Mouse (Mus musculus) midbrain, embryonic 12.5 days (tissue): ENCODE data around the gene Klrg2. TPM values are rescaled to one million over a fixed set of nuclear protein-coding genes. Genes with fewer than 3 reads are reported as not detected.

Experiments used
- ATAC-seq: fragments of 200-750 bp; cut with Nextera tagmentation; 2 replicates; pipeline ENCODE4 v1.8.0; 2017; ENCODE audit warnings: low read depth, moderate TSS enrichment, moderate library complexity; ENCODE audit not compliant: low FRiP score
- H3K27ac ChIP-seq: fragments of 300-500 bp; sonication (generic); replicated peaks from 2 replicates; pipeline ENCODE4 v1.5.1; 2016; ENCODE audit warnings: mild to moderate bottlenecking
- H3K27me3 ChIP-seq: fragments of 300-500 bp; sonication (generic); 2 replicates; pipeline ENCODE4 v1.6.1; 2016; ENCODE audit warnings: mild to moderate bottlenecking
- H3K36me3 ChIP-seq: fragments of 300-500 bp; sonication (generic); 2 replicates; pipeline ENCODE4 v1.6.1; 2016
- H3K4me1 ChIP-seq: fragments of 300-500 bp; sonication (generic); 2 replicates; pipeline ENCODE4 v1.6.1; 2016
- H3K4me2 ChIP-seq: fragments of 300-500 bp; sonication (generic); replicated peaks from 2 replicates; pipeline ENCODE4 v1.6.1; 2016; ENCODE audit warnings: mild to moderate bottlenecking, moderate library complexity
- H3K4me3 ChIP-seq: fragments of 300-500 bp; sonication (generic); 2 replicates; pipeline ENCODE4 v1.5.1; 2016; ENCODE audit warnings: mild to moderate bottlenecking
- H3K9ac ChIP-seq: fragments of 300-500 bp; sonication (generic); replicated peaks from 2 replicates; pipeline ENCODE4 v1.6.1; 2016; ENCODE audit warnings: mild to moderate bottlenecking, moderate library complexity
- H3K9me3 ChIP-seq: fragments of 300-500 bp; sonication (generic); 2 replicates; pipeline ENCODE4 v1.6.1; 2016; ENCODE audit warnings: mild to moderate bottlenecking
- WGBS: fragments of 180-500 bp; shearing (Covaris S2); methylation state at CpG from one replicate; pipeline ENCODE4 v1.1.7; 2016; 5-methylcytosine and 5-hydroxymethylcytosine counted together
- polyA plus RNA-seq: library from polyadenylated mRNA; unstranded; fragments of >200 nt; fragmentation: Nextera tagmentation; extraction: Ambion mirVana; gene quantifications from 2 replicates; pipeline ENCODE4 v1.2.1, GENCODE M21; 2016

Gene Klrg2
- polyA plus RNA-seq, 1 experiment from 2014 or later, result 0.19 TPM

DNA sequence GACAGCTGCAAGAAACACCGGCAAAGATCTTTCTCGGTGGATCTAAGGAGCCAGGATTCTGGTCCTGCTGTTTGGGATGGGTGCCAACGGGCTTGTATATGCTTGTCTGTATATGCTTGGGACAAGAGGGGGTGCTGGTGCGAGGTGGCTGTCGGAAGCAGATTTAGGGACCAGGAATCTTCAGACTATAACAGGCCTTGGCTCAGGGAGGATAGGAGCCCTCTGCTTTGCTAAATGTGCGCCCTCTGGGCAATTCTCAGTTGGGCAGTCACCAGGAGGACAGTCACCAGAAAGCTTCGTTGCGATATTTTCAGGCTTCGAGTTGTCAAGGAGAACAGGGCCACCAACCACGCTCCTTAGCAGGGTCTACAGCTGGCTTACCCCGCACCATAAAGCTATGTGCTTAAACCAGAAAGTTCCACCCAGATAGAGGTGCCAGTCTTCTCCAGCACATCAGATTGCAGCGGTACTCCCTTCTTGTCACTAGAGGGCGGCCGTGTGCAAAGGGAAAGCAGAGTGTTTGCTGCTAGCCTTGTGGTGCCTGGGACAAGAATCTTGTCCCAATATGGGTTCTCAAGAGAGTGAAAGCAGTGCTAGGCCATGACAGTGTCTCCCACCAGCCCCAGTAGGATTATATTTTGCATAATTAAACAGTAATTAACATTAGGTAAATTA lies 13.4 kb upstream of the Klrg2 start:
- H3K4me1 ChIP-seq, result no peaks in the 10 kb centered on the region
- no peaks in the 10 kb centered on the region for H3K27me3 ChIP-seq
- no peak overlapping the region for H3K9ac ChIP-seq
- no peak overlapping the region for H3K4me3 ChIP-seq
- WGBS, result 44% methylated on average over 14 of the region's 14 CpGs
- H3K9me3 ChIP-seq, result no peaks in the 10 kb centered on the region
- ATAC-seq, result 0 out of 2 replicates have a peak, but pooled peaks have one; percentile 38
- no peaks in the 10 kb centered on the region for H3K36me3 ChIP-seq
- no peak overlapping the region for H3K4me2 ChIP-seq
- H3K27ac ChIP-seq, result no peak overlapping the region

DNA sequence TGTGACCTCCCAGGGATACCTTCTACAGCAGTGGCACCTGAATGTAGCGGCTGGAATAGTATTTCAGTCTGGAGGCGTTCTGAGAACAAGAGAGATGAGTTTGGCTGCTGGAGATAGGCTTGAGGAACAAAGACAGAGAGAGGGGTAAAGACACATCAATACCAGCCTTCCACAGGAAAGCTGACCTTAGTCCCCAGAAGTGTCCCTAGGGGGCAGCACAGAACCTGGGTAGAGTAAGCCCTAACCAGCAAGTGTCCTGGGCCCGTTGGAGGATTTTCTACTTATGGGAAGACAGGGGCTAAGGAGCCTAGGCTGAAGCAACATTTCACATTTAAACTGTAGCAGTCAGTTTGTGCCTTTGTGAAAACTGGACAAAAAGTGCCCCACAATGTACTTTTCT lies 12.5 kb upstream of the Klrg2 start:
- Histone ChIP-seq H3K4me2 (no peak overlapping the region), H3K4me3 (no peak overlapping the region), H3K36me3 (no peaks in the 10 kb centered on the region), H3K9me3 (no peaks in the 10 kb centered on the region), H3K9ac (no peak overlapping the region), H3K27me3 (no peaks in the 10 kb centered on the region), H3K4me1 (no peaks in the 10 kb centered on the region), H3K27ac (no peak overlapping the region)
- WGBS, result 71% methylated on average over 3 of the region's 3 CpGs
- no peak for ATAC-seq

DNA sequence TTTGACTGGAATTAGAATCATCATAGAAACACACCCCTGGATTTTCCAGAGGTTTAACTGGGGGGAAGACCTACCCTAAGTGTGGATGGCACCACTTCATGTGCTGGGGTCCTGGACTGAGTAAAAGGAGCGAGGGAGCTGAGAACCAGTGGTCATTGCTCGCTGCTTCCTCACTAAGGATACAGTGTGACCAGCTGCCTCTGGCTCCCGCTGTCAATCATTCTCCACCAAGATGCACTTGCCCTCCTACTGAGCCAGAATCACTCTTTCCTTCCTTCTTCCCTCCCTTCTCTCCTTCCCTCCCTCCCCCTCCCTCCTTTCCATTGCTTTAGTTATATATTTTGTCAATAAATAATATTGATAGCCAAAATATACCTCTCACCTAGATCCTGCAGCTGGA lies 6.0 kb upstream of the Klrg2 start:
- Histone ChIP-seq H3K9ac (no peak overlapping the region), H3K4me3 (no peak overlapping the region), H3K4me1 (no peaks in the 10 kb centered on the region), H3K27me3 (peaks cover 36% of the 10 kb centered on the region), H3K4me2 (no peak overlapping the region), H3K9me3 (no peaks in the 10 kb centered on the region), H3K36me3 (no peaks in the 10 kb centered on the region), H3K27ac (no peak overlapping the region)
- no peak for ATAC-seq
- WGBS, result 88% methylated on average over 3 of the region's 3 CpGs

DNA sequence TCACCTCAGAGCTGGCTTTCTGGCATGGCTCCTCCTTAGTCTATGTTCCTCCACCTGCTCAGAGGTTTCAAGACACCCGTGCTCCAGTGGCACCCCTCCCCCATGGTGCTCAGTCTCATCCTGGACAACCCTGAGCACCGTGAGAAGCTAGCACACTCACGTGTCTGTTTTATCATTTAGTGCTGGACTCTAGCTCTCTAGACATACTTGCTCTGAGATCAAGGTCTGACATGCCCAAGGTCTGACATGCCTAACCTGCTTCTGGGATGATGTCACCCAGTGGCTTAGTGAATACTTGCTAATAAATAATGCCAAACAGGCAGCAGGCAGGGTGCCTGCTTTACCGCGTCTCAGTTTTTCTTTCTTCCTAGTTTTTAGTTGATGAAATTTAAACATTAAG lies 5.6 kb upstream of the Klrg2 start:
- 84% methylated on average over 5 of the region's 5 CpGs for whole genome bisulfite sequencing
- Histone ChIP-seq H3K4me2 (no peak overlapping the region), H3K4me3 (no peak overlapping the region), H3K27ac (no peak overlapping the region), H3K9me3 (no peaks in the 10 kb centered on the region), H3K4me1 (no peaks in the 10 kb centered on the region), H3K9ac (no peak overlapping the region), H3K36me3 (no peaks in the 10 kb centered on the region), H3K27me3 (peaks cover 40% of the 10 kb centered on the region)
- no peak for ATAC-seq

DNA sequence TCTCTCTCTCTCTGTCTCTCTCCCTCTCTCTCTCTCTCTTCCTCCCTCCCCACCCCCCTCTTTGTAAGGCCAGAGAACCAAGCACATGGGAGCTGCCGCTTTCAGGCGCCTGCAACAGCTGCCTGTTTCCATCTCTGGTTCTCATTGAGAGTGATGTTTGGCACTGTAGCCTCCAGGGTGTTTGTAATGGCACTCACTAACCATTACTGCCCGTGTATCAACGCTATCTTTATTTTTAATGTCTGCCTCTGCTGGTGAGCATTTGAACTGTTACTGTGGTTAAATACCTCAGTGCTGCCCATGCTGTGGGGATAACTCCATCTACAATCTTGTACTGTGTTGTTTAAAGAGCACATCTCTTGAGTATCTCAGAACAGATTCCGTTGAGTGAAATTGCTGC lies 4.6 kb upstream of the Klrg2 start:
- Histone ChIP-seq H3K9me3 (no peaks in the 10 kb centered on the region), H3K27me3 (peaks cover 50% of the 10 kb centered on the region), H3K27ac (no peak overlapping the region), H3K4me1 (peaks cover 9% of the 10 kb centered on the region), H3K36me3 (no peaks in the 10 kb centered on the region), H3K9ac (no peak overlapping the region), H3K4me2 (no peak overlapping the region), H3K4me3 (no peak overlapping the region)
- ATAC-seq, result no peak
- WGBS, result 52% methylated on average over 5 of the region's 5 CpGs

DNA sequence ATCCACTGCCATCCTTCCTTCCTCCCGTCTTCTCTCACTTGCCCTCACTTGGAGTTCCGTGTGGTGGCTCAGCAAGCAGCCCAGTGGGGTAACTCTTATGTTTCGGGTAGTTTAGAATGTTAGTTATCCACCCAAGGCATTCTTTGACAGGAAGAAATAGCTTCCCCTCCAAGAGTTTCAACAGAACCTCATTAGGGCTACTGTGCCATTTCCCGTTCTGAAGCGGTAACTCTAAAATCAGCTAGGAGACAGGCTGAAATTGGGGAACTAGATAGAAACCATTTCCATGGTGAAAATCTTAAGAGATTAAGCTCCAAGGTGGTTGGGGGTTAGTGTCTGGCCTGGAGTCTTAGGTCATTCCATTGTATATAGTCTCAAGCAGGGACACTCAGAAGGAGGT lies 4.2 kb upstream of the Klrg2 start:
- 71% methylated on average over 5 of the region's 5 CpGs for WGBS
- Histone ChIP-seq H3K4me3 (no peak overlapping the region), H3K4me1 (peaks cover 13% of the 10 kb centered on the region), H3K9me3 (no peaks in the 10 kb centered on the region), H3K9ac (no peak overlapping the region), H3K36me3 (no peaks in the 10 kb centered on the region), H3K27me3 (peaks cover 54% of the 10 kb centered on the region), H3K27ac (no peak overlapping the region), H3K4me2 (no peak overlapping the region)
- no peak for ATAC-seq

DNA sequence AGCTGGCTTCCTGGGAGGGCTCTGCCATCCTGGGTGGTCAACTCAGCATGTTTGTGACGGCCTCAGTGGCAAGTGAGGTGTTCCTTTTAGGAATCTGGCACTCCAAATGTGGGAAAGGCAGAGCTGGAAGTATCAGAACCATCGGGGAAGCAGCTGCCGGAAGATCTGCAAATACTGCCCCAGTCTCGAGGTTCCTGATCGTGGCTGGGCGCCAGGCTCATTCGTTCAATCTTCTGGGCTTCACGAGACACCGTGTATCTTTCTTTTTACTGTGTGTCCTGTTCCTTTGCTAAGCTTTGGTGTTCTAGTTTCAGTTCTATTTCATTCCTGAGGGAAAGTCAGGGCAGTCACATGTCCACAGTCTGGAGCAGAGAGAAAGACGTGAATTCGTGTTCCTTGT lies 3.4 kb upstream of the Klrg2 start:
- Histone ChIP-seq H3K36me3 (no peaks in the 10 kb centered on the region), H3K9me3 (no peaks in the 10 kb centered on the region), H3K27me3 (peaks cover 62% of the 10 kb centered on the region), H3K4me2 (no peak overlapping the region), H3K9ac (no peak overlapping the region), H3K4me3 (no peak overlapping the region), H3K4me1 (peaks cover 18% of the 10 kb centered on the region), H3K27ac (no peak overlapping the region)
- no peak for ATAC-seq
- WGBS, result 80% methylated on average over 11 of the region's 11 CpGs

DNA sequence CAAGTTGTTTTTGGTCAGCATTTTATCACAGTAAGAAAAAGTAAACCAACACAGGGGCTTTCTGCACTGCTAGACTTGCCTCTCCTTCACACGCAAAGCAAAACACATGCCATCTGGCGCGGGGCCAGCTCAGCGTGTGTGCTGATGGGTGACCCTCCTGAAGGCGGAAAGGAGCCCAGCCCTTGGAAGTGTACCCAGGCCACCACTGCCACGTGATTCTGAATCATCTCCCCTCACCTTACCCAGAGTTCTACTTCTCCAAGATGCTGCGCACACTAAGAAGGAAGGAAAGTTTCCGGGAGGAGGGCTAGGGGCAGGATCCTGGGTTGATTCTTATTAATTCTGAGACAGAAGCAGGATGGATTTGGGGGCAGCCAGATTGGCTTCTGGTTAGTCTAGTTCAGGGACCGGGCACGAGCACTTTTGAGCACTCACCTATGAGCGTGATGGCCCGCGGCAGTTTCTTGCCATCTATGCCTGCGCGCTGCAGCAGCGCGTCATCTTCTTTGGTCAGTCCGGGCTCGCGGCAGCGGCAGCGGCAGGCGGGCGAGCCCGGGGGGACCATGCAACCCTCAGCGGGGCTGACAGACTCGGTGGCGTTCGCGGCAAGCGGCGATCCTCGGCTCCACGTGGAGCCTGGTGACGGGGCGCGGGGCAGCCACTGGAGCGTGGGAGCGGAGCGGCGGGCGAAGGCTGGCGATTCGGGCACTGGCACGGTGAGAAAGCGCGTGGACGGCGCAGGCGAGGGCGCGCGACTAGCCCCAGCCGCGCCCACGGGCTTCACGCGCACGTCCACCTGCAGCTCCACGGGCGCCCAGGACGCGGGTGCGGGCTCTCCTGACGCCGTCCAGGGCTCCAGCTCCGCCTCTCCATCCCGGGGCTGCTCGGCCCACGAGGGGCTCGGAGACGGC lies 846 bp downstream of the Klrg2 start:
- Histone ChIP-seq H3K4me3 (peak overlapping the region; percentile 57), H3K9me3 (no peaks in the 10 kb centered on the region), H3K4me1 (peaks cover 18% of the 10 kb centered on the region), H3K36me3 (no peaks in the 10 kb centered on the region), H3K9ac (peak overlapping the region; percentile 58), H3K27me3 (peaks cover 83% of the 10 kb centered on the region), H3K4me2 (peak overlapping the region; percentile 99), H3K27ac (no peak overlapping the region)
- WGBS, result 3% methylated on average over 71 of the region's 72 CpGs
- ATAC-seq, result peak; percentile 75; the same call in 1 of the 2 replicates

DNA sequence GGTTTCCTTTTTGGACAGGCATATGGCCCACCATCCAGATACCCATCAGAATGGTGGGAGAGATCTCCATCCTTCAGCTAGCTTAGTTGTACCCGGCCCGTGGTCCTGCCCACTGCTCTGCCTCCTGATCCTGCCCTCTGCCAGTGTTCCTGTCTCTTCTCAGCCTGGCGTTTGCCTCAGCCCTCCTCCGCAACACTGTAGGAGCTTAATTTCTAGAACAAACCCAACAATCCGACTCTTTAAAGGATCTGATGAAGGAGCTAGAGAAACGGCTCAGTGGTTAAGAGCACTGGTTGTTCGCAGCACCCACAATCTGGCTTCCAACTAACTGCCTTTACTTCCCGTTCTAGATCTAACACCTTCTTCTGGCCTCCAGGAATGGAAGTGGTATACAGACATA lies 2.6 kb downstream of the Klrg2 start:
- Histone ChIP-seq H3K4me2 (no peak overlapping the region), H3K4me1 (peaks cover 18% of the 10 kb centered on the region), H3K4me3 (no peak overlapping the region), H3K9me3 (no peaks in the 10 kb centered on the region), H3K27me3 (peaks cover 66% of the 10 kb centered on the region), H3K27ac (no peak overlapping the region), H3K9ac (no peak overlapping the region), H3K36me3 (no peaks in the 10 kb centered on the region)
- no peak for ATAC-seq
- WGBS, result 79% methylated on average over 8 of the region's 8 CpGs

DNA sequence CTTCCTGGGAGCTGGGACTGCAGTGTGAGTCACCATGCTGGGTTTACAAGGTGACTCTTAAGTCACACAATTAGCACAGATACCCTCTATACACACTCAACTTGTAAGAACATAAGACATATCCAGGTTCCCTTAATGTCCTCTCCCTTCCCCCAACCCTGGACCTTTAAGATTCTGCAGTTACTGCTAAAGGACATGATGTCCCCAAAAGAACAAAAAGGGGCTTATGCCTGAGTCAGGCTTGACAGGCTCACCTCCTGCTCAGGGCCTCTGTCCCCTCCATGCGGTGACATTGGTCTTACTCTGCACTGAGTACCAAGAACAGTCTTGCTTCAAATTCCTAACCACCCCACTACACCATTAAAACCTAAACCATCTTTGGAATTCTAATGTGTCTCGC lies 4.2 kb downstream of the Klrg2 start:
- Histone ChIP-seq H3K27ac (no peak overlapping the region), H3K9ac (no peak overlapping the region), H3K4me2 (no peak overlapping the region), H3K9me3 (no peaks in the 10 kb centered on the region), H3K36me3 (no peaks in the 10 kb centered on the region), H3K27me3 (peaks cover 52% of the 10 kb centered on the region), H3K4me3 (no peak overlapping the region), H3K4me1 (peaks cover 18% of the 10 kb centered on the region)
- no peak for ATAC-seq
- 90% methylated on average over 2 of the region's 2 CpGs for WGBS

DNA sequence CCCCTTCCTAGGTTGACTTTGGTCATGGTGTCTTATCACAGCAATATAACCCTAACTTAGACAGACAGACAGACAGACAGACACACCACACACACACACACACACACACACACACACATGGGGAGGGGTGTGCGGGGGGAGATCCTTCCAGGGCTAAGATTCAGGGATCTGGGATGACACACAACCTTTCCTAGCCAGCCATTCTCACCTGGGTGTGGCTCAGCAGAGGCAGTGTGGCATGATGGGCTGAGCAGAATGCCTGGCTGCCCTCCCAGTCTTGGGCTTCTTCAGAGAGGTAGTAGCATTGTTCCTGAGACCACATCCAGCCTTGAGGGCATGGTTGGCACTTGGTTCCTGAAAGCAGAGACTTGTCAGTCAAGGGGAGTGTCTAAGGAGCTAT lies 7.5 kb downstream of the Klrg2 start:
- Histone ChIP-seq H3K4me1 (no peaks in the 10 kb centered on the region), H3K27ac (no peak overlapping the region), H3K4me3 (no peak overlapping the region), H3K4me2 (no peak overlapping the region), H3K36me3 (no peaks in the 10 kb centered on the region), H3K9ac (no peak overlapping the region), H3K27me3 (peaks cover 19% of the 10 kb centered on the region), H3K9me3 (no peaks in the 10 kb centered on the region)
- no peak for ATAC-seq
- 82% methylated on average over 1 of the region's 1 CpGs for WGBS

DNA sequence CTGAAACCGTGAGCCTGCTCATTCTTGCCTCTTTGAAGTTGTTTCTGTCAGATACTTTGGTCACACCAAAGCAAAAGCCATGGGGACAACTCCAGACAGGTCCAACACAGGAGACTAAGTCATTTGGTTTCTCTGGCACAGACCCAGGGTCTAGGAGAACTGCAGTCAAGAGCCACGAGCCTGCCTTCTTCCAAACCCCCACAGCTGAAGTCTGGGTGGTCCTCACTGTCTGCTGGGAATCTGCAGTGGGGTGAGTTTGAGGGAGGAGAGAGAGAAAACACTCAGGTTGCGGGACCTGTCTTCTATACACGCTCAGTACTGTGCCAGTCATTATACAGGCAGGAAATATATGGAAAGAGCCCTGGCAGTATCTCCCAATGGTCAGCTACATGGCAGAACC lies 9.6 kb downstream of the Klrg2 start:
- WGBS, result 92% methylated on average over 4 of the region's 4 CpGs
- H3K27me3 ChIP-seq, result no peaks in the 10 kb centered on the region
- peaks cover 7% of the 10 kb centered on the region; the same call in 1 of the 2 replicates for H3K36me3 ChIP-seq
- no peak overlapping the region for H3K27ac ChIP-seq
- H3K9ac ChIP-seq, result no peak overlapping the region
- H3K4me1 ChIP-seq, result no peaks in the 10 kb centered on the region
- no peak for ATAC-seq
- H3K4me2 ChIP-seq, result no peak overlapping the region
- H3K4me3 ChIP-seq, result no peak overlapping the region
- H3K9me3 ChIP-seq, result no peaks in the 10 kb centered on the region
